Mouse (Mus musculus): ENCODE measurements around the gene Ntrk2.
A peak's percentile ranks its signal among the peaks of the same experiment; 100 is the strongest.

Ntrk2 gene

GRCm38 (mm10) chr13:58840731-58841359 lies 34.5 kb downstream of the Ntrk2 start:
- DNase-seq (ENCODE audit: low spot score) = no peak

DNA sequence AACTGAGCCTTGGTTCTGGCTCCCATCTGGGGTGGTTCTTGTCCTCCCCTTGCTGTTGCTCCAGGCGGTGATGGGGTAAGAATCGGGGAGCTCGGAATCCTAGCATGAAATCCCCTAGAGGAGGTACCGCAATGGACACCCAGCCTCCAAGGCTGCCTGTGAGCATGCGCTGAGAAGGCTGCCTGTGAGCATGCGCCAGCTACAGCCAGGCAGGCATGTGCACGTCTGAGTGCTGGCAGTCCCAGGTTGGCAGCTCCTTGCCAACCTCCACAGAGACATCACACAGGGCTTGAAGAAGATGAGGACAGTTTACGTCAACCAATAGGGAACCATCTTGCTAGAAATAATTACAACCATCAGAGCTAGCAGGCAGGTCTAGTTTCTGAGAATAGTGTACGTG lies 37.5 kb downstream of the Ntrk2 start:
- DNase-seq (ENCODE audit: low spot score) = no peak

DNA sequence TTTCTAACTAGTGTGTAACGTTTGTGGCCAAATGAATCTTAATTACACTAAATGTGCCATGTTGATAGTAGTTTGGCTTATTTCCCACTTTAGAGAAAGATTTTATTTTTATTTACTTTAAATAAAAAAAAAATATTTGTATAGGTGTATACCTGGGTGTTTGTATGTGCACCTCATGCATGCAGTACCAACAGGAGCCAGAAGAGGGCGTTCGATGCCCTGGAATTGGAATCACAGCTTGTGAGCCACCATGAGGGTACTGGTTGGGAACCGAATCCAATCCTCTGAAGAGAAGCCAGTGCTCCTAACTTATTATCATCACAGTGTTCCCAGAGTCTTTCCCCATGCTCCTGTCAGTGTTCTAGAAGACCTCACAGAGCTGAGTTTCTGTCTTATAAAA lies 42.2 kb downstream of the Ntrk2 start:
- no peak for DNase-seq (ENCODE audit: low spot score)

- no peak for DNase-seq (ENCODE audit: low spot score)
Measured at GRCm38 (mm10) chr13:58853685-58854084, 47.3 kb downstream of the Ntrk2 start.

DNA sequence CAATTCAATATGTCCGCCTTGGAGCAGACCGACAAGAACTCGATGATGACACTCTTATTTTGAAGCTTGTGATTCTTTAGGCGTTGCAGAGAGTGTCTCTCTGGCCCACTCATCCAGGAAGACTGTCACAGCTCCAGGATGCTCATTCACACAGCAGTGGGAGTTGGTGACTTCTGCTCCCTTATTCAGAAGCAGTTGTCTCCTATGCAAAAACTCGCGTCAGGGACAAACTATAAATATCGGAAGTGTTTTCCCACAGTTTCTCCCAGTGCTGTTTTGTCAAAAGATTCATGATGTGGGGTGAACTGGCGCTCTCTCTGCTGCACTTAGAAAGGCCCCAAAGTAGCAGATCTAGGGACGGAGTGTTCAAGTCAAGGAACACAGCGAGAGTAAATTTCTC lies 59.9 kb downstream of the Ntrk2 start:
- DNase-seq (ENCODE audit: low spot score) = no peak

DNA sequence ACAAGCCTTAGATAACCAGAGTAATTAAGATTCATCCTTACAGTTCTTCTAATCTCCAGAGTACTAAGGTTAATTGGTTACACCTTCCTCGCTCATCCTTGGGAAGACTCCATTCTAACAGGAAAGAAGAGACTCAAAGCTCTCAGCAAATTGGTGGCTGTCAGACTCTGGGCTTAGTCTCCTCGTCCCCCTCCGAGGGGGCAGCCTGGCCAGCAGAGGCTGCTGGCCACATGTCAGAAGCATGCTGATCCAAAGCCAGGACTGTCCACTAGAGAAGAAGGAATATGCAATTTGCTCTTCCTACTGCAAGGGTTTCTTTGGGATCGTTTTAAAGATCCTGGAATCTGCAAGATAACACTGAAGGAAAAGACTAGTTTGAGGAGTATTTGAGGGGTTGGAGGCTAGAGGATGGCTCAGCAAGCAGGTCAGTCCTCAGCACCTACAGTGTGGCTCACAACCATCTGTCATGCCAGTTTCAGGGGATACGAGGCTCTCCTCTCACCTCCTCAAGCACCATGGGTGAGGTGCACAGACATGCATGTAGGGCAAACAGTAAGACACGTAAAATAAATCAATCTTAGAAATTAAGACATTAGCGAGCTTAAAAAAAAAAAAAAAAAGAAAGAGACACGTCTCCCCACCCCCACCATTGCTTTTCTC lies 60.5 kb downstream of the Ntrk2 start:
- DNase-seq (ENCODE audit: low spot score) = no peak

DNA sequence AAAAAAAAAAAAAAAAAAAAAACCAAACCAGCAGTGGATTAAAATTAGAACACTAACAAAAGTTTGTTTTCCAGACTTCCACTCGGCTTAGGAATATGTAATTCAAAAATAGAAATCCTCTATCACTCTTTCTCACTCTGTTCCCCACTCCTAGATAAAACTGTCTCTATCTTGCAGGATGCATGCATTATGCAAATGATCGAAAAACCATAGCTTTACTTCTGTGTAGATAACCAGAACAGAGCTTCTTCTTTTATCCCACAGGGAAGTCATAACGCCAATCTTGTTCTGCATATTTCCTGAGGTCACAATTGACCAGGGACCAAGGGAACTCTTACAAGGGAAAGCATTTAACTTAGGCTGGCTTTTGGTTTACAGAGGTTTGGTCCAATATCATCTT lies 76.1 kb downstream of the Ntrk2 start:
- DNase-seq (ENCODE audit: low spot score) = no peak

DNA sequence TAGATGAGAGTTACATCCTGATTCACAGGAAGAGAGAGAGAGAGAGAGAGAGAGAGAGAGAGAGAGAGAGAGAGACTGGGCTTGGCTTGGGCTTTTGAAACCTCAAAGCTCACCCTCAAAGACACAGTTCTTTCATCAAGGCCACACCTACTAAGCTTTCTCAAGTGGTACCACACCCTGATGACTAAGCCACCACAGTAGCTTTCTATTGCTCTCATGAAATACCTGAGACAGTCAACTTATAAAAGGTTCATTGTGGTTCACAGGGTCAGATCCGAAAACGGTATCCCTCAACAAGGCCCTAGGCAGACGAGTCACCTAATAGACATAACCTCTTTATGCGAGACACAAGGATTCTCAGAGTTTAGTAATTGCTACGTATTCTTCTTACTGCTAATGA lies 76.5 kb downstream of the Ntrk2 start:
- DNase-seq (ENCODE audit: low spot score) = no peak

DNA sequence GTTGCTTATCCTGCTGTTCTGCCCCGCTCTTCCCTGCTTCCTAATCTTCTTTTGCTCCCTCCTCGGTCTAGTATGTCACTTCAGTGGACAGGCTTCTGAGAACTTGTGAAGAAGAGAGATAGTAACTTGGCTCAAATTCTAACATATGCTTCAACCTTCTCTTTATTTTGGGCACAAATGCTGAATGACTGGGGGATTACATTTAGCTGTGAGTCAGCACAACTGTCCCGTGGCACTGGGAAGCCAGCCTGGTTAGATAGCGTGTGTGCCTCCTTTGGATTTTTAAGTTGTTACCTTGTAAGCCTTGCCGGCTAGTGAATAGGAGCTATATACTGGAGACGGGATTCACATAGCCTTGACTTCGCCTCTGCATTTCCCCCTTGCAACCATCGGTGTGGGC lies 79.7 kb downstream of the Ntrk2 start:
- DNase-seq (ENCODE audit: low spot score) = no peak

DNA sequence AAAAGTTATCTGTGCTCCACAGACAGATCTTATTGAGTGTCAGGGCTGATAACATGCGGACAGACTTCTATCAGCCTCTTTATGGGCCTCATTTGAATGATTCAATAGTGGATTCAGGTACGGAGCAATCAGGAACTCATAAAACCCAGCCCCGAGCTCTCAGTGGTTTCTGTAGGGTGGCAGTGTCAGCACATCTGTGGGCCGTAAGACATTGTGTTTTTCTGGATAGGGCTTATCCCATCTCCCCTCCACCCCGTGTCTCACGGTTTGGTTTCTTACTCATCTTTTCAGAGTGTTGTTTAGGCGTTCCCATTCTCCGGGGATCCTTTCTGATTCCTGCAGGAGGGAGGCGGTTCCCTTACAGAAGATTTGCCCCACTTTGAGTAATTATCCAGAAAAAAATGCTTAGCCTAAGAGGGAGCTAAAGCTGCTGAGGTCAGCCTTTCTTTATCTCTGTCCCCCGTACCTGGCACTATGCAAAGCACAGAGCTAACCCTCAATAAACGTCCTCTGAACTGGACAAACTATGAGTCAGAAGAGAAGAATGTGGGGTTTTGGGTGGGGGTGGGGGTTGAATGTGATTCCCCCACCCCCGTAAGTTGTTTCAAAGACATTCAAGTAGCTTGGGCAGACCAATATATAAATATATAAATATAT lies 90.0 kb downstream of the Ntrk2 start:
- no peak for DNase-seq (ENCODE audit: low spot score)

- DNase-seq (ENCODE audit: low spot score) = no peak
Measured at GRCm38 (mm10) chr13:58899337-58899736, 93.0 kb downstream of the Ntrk2 start.

GRCm38 (mm10) chr13:58902313-58902712 lies 95.9 kb downstream of the Ntrk2 start:
- no peak for DNase-seq (ENCODE audit: low spot score)

- DNase-seq (ENCODE audit: low spot score) = no peak
Measured at GRCm38 (mm10) chr13:58904742-58905735, 98.7 kb downstream of the Ntrk2 start.

DNA sequence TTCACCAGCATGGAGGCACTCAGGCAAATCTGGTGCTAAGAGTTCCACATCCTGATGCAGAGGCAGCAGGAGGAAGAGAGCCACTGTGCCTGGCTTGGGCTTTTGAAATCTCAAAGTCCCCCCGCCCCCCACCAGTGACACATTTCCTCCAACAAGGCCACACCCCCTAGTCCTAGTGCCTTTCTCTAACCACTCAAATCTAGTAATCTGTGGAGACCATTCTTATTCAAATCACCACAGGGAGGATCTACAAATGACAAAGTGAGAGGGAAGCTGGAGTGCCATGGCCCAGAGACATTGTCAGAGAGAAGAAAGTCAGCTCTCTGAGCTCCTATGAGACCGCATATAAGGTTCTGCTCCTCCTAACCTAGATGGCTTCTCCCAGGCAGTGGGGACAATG lies 105.6 kb downstream of the Ntrk2 start:
- no peak for DNase-seq (ENCODE audit: low spot score)

GRCm38 (mm10) chr13:58912559-58912958 lies 106.2 kb downstream of the Ntrk2 start:
- no peak for DNase-seq (ENCODE audit: low spot score)

DNA sequence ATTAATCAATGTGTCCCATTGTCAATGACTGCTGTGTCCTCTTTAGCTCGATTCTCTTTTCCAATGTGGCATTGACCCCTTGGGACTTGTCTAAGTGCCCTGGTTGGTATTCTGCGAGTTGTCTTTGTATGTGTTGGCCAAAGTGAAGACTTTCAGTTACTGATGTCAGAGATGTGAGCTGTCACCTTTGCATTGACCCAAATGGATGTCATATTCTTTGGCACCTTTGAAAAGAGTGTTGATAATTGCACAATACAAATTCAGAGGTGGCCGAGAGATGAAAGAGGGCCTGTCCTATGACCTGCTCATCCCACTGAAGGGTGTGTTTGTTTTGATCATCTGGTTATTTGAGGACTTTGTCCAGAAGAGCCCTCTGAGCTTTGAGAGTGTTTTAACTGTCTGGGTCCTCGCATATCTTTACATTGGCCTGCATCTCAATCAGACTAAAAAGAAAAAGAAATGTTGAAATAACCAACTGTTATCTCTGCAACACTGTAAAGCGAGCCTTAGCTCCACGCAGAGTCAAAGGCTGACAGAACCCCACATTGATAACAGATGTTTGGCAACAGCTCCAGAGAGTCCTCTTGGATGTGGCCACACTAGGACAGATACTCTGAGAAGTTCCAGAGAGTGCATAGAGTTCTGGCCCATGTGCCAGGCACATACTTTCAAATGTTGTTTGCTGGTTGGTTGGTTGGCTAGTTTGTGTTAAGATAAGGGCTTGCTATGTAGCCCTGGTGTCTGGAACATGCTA lies 107.9 kb downstream of the Ntrk2 start:
- DNase-seq (ENCODE audit: low spot score) = no peak

DNA sequence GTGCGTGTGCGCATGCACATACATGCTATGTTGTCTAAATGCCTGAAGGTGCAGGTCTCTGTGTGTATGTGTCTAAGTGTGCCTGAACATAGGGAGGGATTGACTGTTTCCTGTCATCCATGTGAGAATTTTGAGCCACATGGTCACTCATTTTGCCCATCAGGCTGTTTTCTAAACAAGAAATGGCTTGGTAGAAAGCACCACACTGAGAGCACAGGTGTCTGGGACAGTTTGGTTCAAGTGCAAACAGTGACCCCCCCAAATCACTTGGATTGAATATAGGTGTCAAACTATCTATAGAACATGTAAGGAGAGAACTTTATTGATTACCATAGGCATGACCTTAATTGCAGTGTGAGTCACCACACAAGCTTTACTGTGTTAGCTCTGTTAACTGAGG lies 110.0 kb downstream of the Ntrk2 start:
- DNase-seq (ENCODE audit: low spot score) = no peak

DNA sequence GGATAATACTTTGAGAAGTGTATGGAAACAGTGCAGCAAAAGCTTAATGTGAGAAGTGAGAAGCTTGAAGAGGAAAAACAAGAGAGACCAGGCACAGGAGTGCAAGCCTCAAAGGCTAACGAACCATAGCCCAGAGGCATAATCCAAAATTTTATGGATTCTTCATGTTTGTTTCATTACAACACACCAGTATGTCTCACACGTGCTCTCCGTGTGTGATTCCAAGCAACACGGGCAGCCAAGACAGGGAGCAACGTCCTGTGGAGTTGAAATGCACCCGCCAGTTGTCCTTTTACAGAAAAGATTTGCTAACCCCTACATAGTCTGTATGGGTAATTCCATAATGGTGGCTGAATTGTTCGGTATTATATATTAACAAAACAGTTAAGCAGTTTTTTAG lies 113.9 kb downstream of the Ntrk2 start:
- DNase-seq (ENCODE audit: low spot score) = no peak

GRCm38 (mm10) chr13:58921255-58921654 lies 114.9 kb downstream of the Ntrk2 start:
- no peak for DNase-seq (ENCODE audit: low spot score)

- DNase-seq (ENCODE audit: low spot score) = peak; percentile 13
Measured at GRCm38 (mm10) chr13:58921705-58922104, 115.3 kb downstream of the Ntrk2 start.

GRCm38 (mm10) chr13:58922174-58922573 lies 115.8 kb downstream of the Ntrk2 start:
- DNase-seq (ENCODE audit: low spot score) = no peak

GRCm38 (mm10) chr13:58923496-58923895 lies 117.1 kb downstream of the Ntrk2 start:
- DNase-seq (ENCODE audit: low spot score) = no peak

All from c-Kit-positive CD71-positive TER-119-positive erythroid progenitor cells, embryonic 14.5 days (primary cell).